Mouse (Mus musculus) heart, adult 8-10 months (tissue): ENCODE measurements at regions not wholly inside any gene's neighbourhood (a gene's known extent, or its start where the extent isn't known, plus 50 kb on each side); places are given as distances from the start of the nearest gene placed in this dataset.
"Not testable (repeated sequence)": the region's sequence is repeated elsewhere in the genome, so short reads cannot be mapped to it uniquely, and the experiment has no call there.

Experiments used
- DNase-seq: peaks from one replicate; pipeline ENCODE4 v3.0.0; 2022; ENCODE audit warnings: low spot score

GRCm38 (mm10) chr4:89753484-89753883, 74.2 kb downstream of the Dmrta1 start:
- DNase-seq, result no peak

GRCm38 (mm10) chr4:89776269-89776668, 97.0 kb downstream of the Dmrta1 start:
- no peak for DNase-seq

- DNase-seq, result no peak
These were observed 102.3 kb downstream of the Dmrta1 start for GRCm38 (mm10) chr4:89781487-89781886.

- no peak for DNase-seq
These were observed 137.6 kb downstream of the Dmrta1 start for GRCm38 (mm10) chr4:89816823-89817222.

- DNase-seq, result no peak
These were observed 155.4 kb downstream of the Dmrta1 start for GRCm38 (mm10) chr4:89834552-89835206.

GRCm38 (mm10) chr4:89875375-89876055, 196.3 kb downstream of the Dmrta1 start:
- DNase-seq, result peak; percentile 1

- not testable (repeated sequence) for DNase-seq
These were observed 196.9 kb downstream of the Dmrta1 start for GRCm38 (mm10) chr4:89876131-89876530.

GRCm38 (mm10) chr4:89881083-89881482, 201.8 kb downstream of the Dmrta1 start:
- no peak for DNase-seq

- no peak for DNase-seq
These were observed 230.4 kb downstream of the Dmrta1 start for GRCm38 (mm10) chr4:89909622-89910021.

GRCm38 (mm10) chr4:89937673-89938072, 258.4 kb downstream of the Dmrta1 start:
- no peak for DNase-seq

- no peak for DNase-seq
These were observed 262.1 kb downstream of the Dmrta1 start for GRCm38 (mm10) chr4:89941308-89941707.

- no peak for DNase-seq
These were observed 242.5 kb upstream of the Zfp352 start for GRCm38 (mm10) chr4:89976146-89976545.

GRCm38 (mm10) chr4:90003413-90003812, 215.2 kb upstream of the Zfp352 start:
- DNase-seq, result no peak

- DNase-seq, result no peak
These were observed 214.7 kb upstream of the Zfp352 start for GRCm38 (mm10) chr4:90003898-90004297.

- no peak for DNase-seq
These were observed 205.9 kb upstream of the Zfp352 start for GRCm38 (mm10) chr4:90012723-90013122.

GRCm38 (mm10) chr4:90014203-90014602, 204.4 kb upstream of the Zfp352 start:
- no peak for DNase-seq
